ENCODE assay signal across 8 mouse cellular contexts in the genomic region with DNA sequence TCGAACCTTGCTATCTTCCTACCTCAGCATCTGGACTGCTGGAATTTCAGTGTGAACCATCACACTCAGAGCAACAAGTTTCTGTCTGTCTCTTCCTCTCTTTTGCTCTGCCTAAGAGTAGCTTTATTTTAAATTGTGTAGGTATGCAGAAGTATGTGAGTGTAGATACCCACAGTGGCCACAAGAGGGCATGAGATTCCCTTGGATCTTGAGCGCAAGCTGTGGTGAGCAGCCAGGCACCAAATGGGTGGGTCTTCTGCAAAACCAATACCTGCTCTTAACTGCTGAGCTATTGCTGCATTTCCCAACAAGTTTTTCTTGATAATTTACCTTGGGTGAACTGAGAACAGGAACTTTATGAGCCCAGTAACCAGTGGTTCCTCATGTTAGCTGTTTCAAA. TPM values are rescaled to one million over a fixed set of nuclear protein-coding genes. Genes with fewer than 3 reads are reported as not detected.
DNase-seq lines count a peak whose midpoint lies in the region; ATAC-seq and TF ChIP-seq lines count a peak whose summit lies in the region.

No protein-coding gene starts in this region.

- DNase-seq in heart, adult 18-20 months: peak; percentile 8 to 42
- no peak for DNase-seq in spleen, adult 2 months (ENCODE audit: low read depth in 1 of 2, low spot score in 2 of 2)
- no peak for DNase-seq in spleen, adult 18-20 months
- peak; percentile 37 for DNase-seq in c-Kit-positive CD71-negative TER-119-negative erythroid progenitor cells, embryonic 14.5 days (ENCODE audit: low read depth)
- DNase-seq in kidney, postnatal 14 days: peak; percentile 50
- DNase-seq in naive thymus-derived CD4-positive, alpha-beta T cell, adult 2 months (ENCODE audit: low read depth): peak; percentile 20
- DNase-seq in gastrocnemius, postnatal 10 days: no peak

- H3K9me3 ChIP-seq in heart, embryonic 12.5 days (replicated peaks): no peaks in the 10 kb centered on the region

- no peaks in the 10 kb centered on the region for H3K36me3 ChIP-seq in heart, embryonic 12.5 days
- no peaks in the 10 kb centered on the region for H3K36me3 ChIP-seq in spleen, adult 2 months (ENCODE audit: control insufficient read depth, insufficient read depth, low read length)

- TF ChIP-seq CTCF in spleen, adult 2 months (IDR thresholded peaks at IDR 0.05; ENCODE audit: extremely low read depth, insufficient read depth, insufficient read length, insufficient replicate concordance): peak; percentile 19; the same call in 1 of the 2 replicates

- no peaks in the 10 kb centered on the region for H3K27me3 ChIP-seq in heart, embryonic 12.5 days (replicated peaks)
- no peaks in the 10 kb centered on the region for H3K27me3 ChIP-seq in spleen, adult 2 months (ENCODE audit: control insufficient read depth, insufficient read depth, low read length)

- no peak for TF ChIP-seq POLR2A in spleen, adult 2 months (IDR thresholded peaks at IDR 0.05; ENCODE audit: low read depth, low read length)

- no peaks in the 10 kb centered on the region for H3K4me1 ChIP-seq in heart, embryonic 12.5 days (replicated peaks)
- H3K4me1 ChIP-seq in spleen, adult 2 months (ENCODE audit: control insufficient read depth, insufficient read depth, insufficient read length): no peaks in the 10 kb centered on the region

- WGBS in heart, embryonic 12.5 days: 65% methylated on average over 2 of the region's 2 CpGs
- 76% methylated on average over 2 of the region's 2 CpGs for WGBS in spleen, adult 2 months

- ATAC-seq in heart, embryonic 12.5 days (ENCODE audit: insufficient number of reproducible peaks, low FRiP score): no peak

- no peak overlapping the region for H3K4me2 ChIP-seq in heart, embryonic 12.5 days

- no peak overlapping the region for H3K4me3 ChIP-seq in heart, embryonic 12.5 days
- H3K4me3 ChIP-seq in spleen, adult 2 months (ENCODE audit: extremely low read depth, insufficient read depth, insufficient read length): no peak overlapping the region

- no peak overlapping the region for H3K9ac ChIP-seq in heart, embryonic 12.5 days

- H3K27ac ChIP-seq in heart, embryonic 12.5 days (ENCODE audit: poor library complexity, severe bottlenecking): no peak overlapping the region
- H3K27ac ChIP-seq in spleen, adult 2 months (ENCODE audit: insufficient read depth, low read length): no peak overlapping the region

RNA-seq across cellular contexts. Expression of gene Mphosph6, which starts 29.6 kb away (rescaled TPM):
- 1 to 10 TPM; 7.5 to 7.6 TPM for total RNA-seq in heart, adult 18-20 months (2021)
- polyA plus RNA-seq in heart, embryonic 12.5 days (2016; fragmentation: Nextera tagmentation; extraction: Ambion mirVana): 38.7 and 40.6 TPM in 2 replicates
- 2.5 and 3.0 TPM in 2 replicates for polyA plus RNA-seq in spleen, adult 2 months (2012; rRNA removed)
- total RNA-seq in gastrocnemius, postnatal 10 days (2021): 10 to 100 TPM; 13.6 to 17.5 TPM

Comparison
In these comparisons a context has a peak if more than half of its experiments do, and no peak if none do; other contexts are left out.
1. DNase-seq: peak in heart, adult 18-20 months (2 of 2), c-Kit-positive CD71-negative TER-119-negative erythroid progenitor cells, embryonic 14.5 days (single experiment), kidney, postnatal 14 days (single experiment) and naive thymus-derived CD4-positive, alpha-beta T cell, adult 2 months (single experiment); none in spleen, adult 2 months (0 of 2), spleen, adult 18-20 months (0 of 2) and gastrocnemius, postnatal 10 days (single experiment).